Mouse (Mus musculus) small intestine, adult 2 months (tissue): ENCODE results near the gene Hs2st1.

Source experiments
- CTCF ChIP-seq: fragments of 200-500 bp; IDR thresholded peaks from 2 replicates; pipeline ENCODE4 v1.5.1; 2012; ENCODE audit warnings: low read depth, mild to moderate bottlenecking, control low read depth, inconsistent platforms, low read length, moderate library complexity, mixed read lengths; ENCODE audit not compliant: insufficient replicate concordance, insufficient read length; ENCODE audit errors: extremely low read depth
- POLR2A ChIP-seq: fragments of 200-500 bp; IDR thresholded peaks from 2 replicates; pipeline ENCODE4 v1.6.1; 2012; ENCODE audit warnings: low read depth, mild to moderate bottlenecking, control low read depth, inconsistent platforms, low read length, moderate library complexity

- TF ChIP-seq POLR2A (no peak), CTCF (no peak)
Observed at GRCm38 (mm10) chr3:144602819-144603218, 32.8 kb upstream of the Hs2st1 start.
